Mouse (Mus musculus) midbrain, postnatal 0 days (tissue): ENCODE data around the gene Adarb1. TPM values are rescaled to one million over a fixed set of nuclear protein-coding genes. Genes with fewer than 3 reads are reported as not detected.
A peak's percentile ranks its signal among the peaks of the same experiment; 100 is the strongest.

Experiments
- ATAC-seq: fragments of 200-750 bp; cut with Nextera tagmentation; 2 replicates; pipeline ENCODE4 v1.8.0; 2017; ENCODE audit warnings: moderate number of reproducible peaks, mild to moderate bottlenecking, moderate TSS enrichment, moderate library complexity; ENCODE audit not compliant: low FRiP score
- DNase-seq: peaks from one replicate; pipeline ENCODE4 v3.0.0-alpha.2; 2015; ENCODE audit warnings: low spot score
- H3K27ac ChIP-seq: fragments of 300-500 bp; sonication (generic); 2 replicates; pipeline ENCODE4 v1.5.1; 2014; ENCODE audit warnings: low read depth, mild to moderate bottlenecking, low read length, mixed read lengths
- H3K27me3 ChIP-seq: fragments of 300-500 bp; sonication (generic); 2 replicates; pipeline ENCODE4 v1.6.1; 2014; ENCODE audit warnings: low read length, control low read depth, mixed read lengths; ENCODE audit not compliant: insufficient read depth
- H3K36me3 ChIP-seq: fragments of 300-500 bp; sonication (generic); 2 replicates; pipeline ENCODE4 v1.6.1; 2014; ENCODE audit warnings: low read length, control low read depth, mixed read lengths; ENCODE audit not compliant: insufficient read depth
- H3K4me1 ChIP-seq: fragments of 300-500 bp; sonication (generic); 2 replicates; pipeline ENCODE4 v1.6.1; 2014; ENCODE audit warnings: mild to moderate bottlenecking, control low read depth, antibody characterized with exemption, low read length, mixed read lengths; ENCODE audit not compliant: insufficient read depth
- H3K4me2 ChIP-seq: fragments of 300-500 bp; sonication (generic); 2 replicates; pipeline ENCODE4 v1.6.1; 2014; ENCODE audit warnings: low read depth, mild to moderate bottlenecking, low read length, mixed read lengths; ENCODE audit not compliant: poor library complexity, severe bottlenecking
- H3K4me3 ChIP-seq: fragments of 300-500 bp; sonication (generic); 2 replicates; pipeline ENCODE4 v1.5.1; 2014; ENCODE audit warnings: low read depth, mild to moderate bottlenecking, low read length, moderate library complexity
- H3K9ac ChIP-seq: fragments of 300-500 bp; sonication (generic); replicated peaks from 2 replicates; pipeline ENCODE4 v1.6.1; 2014; ENCODE audit warnings: mild to moderate bottlenecking, low read length, moderate library complexity, mixed read lengths; ENCODE audit not compliant: poor library complexity, severe bottlenecking
- H3K9me3 ChIP-seq: fragments of 300-500 bp; sonication (generic); 2 replicates; pipeline ENCODE4 v1.6.1; 2016; ENCODE audit warnings: low read length, control low read depth
- CTCF ChIP-seq: IDR thresholded peaks from 2 replicates; pipeline ENCODE4 v1.5.1; 2016; ENCODE audit warnings: antibody characterized with exemption, mild to moderate bottlenecking
- WGBS: fragments of 180-500 bp; shearing (Covaris S2); extraction: QIAGEN DNeasy Blood & Tissue Kit; methylation state at CpG from one replicate; pipeline ENCODE4 v1.1.7; 2014; 5-methylcytosine and 5-hydroxymethylcytosine counted together
- polyA plus RNA-seq: library from polyadenylated mRNA; unstranded; fragments of >200 nt; fragmentation: Nextera tagmentation; extraction: Ambion mirVana; gene quantifications from 2 replicates; pipeline ENCODE4 v1.2.1, GENCODE M21; 2015
- total RNA-seq: library from RNA; depleted of rRNA; stranded (reverse); fragments of >200 nt; gene quantifications from 2 replicates; pipeline ENCODE4 v1.2.3, GENCODE M21; 2014

The Adarb1 gene
- total and polyA plus RNA-seq, 2 experiments from 2014 or later: 16.1 to 50.4 TPM

DNA sequence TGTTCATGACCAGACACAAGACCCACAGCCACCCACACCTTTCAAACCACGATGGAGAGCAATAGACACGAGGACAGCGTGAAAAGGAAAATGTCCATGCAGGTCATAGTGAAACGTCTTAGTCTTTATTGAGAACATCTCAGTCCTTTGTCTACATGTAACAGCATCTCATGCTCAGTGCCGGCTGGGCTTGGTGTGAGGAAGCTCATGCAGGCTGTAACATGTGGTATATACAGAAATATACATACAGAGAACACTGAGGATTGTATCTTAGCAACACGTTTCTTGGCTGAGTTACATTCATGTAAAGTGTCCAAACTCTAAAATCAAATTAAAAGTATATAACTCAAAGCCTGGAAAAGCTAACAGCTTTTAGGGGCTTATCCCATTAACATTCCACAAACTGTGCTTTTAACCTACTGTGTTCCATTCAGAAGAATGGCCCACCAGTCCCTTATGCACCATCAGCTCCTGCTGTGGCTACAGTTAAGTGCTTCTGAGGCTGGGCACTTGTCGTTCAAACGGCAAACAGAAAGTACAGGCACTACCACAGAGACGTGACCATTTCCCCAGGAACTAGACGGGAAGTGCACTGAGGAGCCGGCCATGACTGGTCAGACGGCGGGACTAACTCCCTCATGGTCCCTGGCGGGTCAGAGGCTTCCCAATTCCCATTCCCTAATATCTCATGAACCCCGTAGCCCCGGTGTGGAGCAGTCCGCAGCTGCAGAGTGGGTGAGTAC lies 127.3 kb downstream of the Adarb1 start:
- TF ChIP-seq CTCF: no peak
- Histone ChIP-seq H3K9me3 (no peaks in the 10 kb centered on the region), H3K27me3 (no peaks in the 10 kb centered on the region), H3K4me1 (0 out of 2 replicates have a peak, but pooled peaks cover 5% of the 10 kb centered on the region), H3K36me3 (peaks cover 25% of the 10 kb centered on the region), H3K27ac (0 out of 2 replicates have a peak overlapping the region, but pooled peaks have one; percentile 43), H3K4me3 (no peak overlapping the region), H3K9ac (no peak overlapping the region), H3K4me2 (no peak overlapping the region)
- DNase-seq (no peak), ATAC-seq (no peak)
- WGBS: 75% methylated on average over 17 of the region's 17 CpGs

DNA sequence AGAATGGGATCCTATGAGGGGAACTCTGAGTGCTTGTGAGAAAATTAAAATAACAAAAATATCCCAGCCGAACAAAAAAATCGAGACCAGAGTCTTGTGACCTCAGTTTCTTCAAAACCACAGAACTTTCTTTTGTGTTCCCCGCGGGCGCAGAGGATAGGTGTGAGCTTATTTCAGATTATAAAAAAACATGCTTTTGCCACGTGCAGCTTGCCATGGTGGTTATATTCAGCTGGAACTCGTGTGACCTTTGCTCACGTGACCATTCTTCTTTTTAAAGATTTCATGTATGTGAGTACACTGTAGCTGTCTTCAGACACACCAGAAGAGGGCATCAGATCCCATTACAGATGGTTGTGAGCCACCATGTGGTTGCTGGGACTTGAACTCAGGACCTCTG lies 128.5 kb downstream of the Adarb1 start:
- Histone ChIP-seq H3K4me3 (no peak overlapping the region), H3K4me1 (0 out of 2 replicates have a peak, but pooled peaks cover 5% of the 10 kb centered on the region), H3K27ac (peak overlapping the region; percentile 51), H3K9ac (no peak overlapping the region), H3K4me2 (no peak overlapping the region), H3K36me3 (peaks cover 13% of the 10 kb centered on the region), H3K9me3 (no peaks in the 10 kb centered on the region), H3K27me3 (no peaks in the 10 kb centered on the region)
- 87% methylated on average over 8 of the region's 8 CpGs for WGBS
- DNase-seq (no peak), ATAC-seq (no peak)
- TF ChIP-seq CTCF: peak; percentile 3; the same call in 1 of the 2 replicates

DNA sequence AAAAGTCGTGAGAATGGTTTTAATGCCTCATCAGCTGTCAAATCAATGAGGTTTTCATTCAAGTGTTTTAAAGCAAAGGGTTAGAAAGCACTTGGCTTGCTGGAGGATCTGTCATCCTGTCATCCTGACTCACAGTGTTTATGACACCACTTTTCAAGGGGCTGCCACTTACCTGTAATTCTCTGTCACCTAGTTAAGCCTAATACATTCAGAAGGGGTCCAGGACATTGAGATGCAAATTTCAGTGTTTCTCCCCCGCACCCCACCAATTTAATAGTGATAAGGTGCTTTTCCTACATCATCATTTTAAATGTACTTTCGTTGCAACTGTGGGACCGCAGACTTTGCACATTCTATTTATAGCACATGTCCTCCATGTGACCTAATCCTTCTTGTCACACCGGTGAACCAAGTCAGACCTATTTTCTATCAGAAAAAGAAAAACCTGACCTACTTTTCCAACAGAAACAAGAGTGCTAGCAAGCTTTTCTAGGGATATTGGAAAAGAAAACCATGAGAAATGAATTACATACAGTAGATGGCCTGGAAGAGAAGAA lies 129.4 kb downstream of the Adarb1 start:
- H3K4me3 ChIP-seq: no peak overlapping the region
- peaks cover 10% of the 10 kb centered on the region; the same call in 1 of the 2 replicates for H3K36me3 ChIP-seq
- 43% methylated on average over 5 of the region's 5 CpGs for WGBS
- H3K4me2 ChIP-seq: no peak overlapping the region
- H3K9ac ChIP-seq: no peak overlapping the region
- H3K27ac ChIP-seq: peak overlapping the region; percentile 51; the same call in 1 of the 2 replicates
- no peak for TF ChIP-seq CTCF
- ATAC-seq (no peak), DNase-seq (no peak)
- H3K27me3 ChIP-seq: no peaks in the 10 kb centered on the region
- no peaks in the 10 kb centered on the region for H3K9me3 ChIP-seq
- 0 out of 2 replicates have a peak, but pooled peaks cover 5% of the 10 kb centered on the region for H3K4me1 ChIP-seq

DNA sequence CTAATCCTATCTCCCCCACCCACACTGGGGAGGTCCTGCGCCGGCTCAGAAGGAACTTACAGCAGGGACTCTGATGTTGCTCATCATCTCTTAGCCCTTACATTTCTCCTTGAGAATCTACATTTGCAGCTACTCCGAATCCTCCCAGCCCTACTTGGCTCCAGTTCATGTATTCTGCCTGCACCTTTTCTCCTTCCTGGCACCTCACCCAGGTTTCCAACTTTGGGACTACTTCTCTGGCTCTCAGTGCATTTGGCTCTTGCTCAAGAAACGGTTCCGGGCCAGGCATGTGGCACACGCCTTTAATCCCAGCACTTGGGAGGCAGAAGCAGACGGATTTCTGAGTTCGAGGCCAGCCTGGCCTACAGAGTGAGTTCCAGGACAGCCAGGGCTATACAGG lies 130.4 kb downstream of the Adarb1 start:
- no peak overlapping the region for H3K9ac ChIP-seq
- whole genome bisulfite sequencing: 90% methylated on average over 8 of the region's 8 CpGs
- no peak overlapping the region for H3K27ac ChIP-seq
- DNase-seq (no peak), ATAC-seq (no peak)
- no peak overlapping the region for H3K4me2 ChIP-seq
- 0 out of 2 replicates have a peak, but pooled peaks cover 5% of the 10 kb centered on the region for H3K4me1 ChIP-seq
- TF ChIP-seq CTCF: no peak
- H3K9me3 ChIP-seq: no peaks in the 10 kb centered on the region
- no peaks in the 10 kb centered on the region for H3K27me3 ChIP-seq
- H3K36me3 ChIP-seq: no peaks in the 10 kb centered on the region; the same call in 1 of the 2 replicates
- no peak overlapping the region for H3K4me3 ChIP-seq

DNA sequence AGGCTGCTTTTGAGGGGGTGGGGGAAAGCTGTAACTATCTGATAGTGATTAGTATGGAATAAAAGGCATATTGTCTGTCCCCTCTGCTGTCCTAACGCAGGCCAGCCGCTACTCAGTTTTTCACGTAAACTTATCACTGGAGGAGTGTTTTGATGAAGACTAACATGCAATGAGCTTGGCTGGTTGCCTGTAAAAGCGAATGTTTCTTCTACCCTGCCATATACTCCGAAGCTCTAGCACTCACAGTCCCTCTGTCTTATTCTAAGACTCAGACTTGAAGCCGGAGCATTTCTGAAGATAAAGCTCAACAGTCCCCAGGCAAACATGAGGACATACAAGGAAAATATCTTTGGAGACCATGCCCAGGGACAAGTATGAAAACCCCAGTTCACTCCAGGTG lies 133.2 kb downstream of the Adarb1 start:
- DNase-seq (no peak), ATAC-seq (no peak)
- Histone ChIP-seq H3K9me3 (no peaks in the 10 kb centered on the region), H3K27ac (no peak overlapping the region), H3K36me3 (no peaks in the 10 kb centered on the region), H3K4me2 (no peak overlapping the region), H3K4me3 (no peak overlapping the region), H3K9ac (no peak overlapping the region), H3K27me3 (no peaks in the 10 kb centered on the region), H3K4me1 (0 out of 2 replicates have a peak, but pooled peaks cover 5% of the 10 kb centered on the region)
- 74% methylated on average over 6 of the region's 6 CpGs for WGBS
- no peak for TF ChIP-seq CTCF

DNA sequence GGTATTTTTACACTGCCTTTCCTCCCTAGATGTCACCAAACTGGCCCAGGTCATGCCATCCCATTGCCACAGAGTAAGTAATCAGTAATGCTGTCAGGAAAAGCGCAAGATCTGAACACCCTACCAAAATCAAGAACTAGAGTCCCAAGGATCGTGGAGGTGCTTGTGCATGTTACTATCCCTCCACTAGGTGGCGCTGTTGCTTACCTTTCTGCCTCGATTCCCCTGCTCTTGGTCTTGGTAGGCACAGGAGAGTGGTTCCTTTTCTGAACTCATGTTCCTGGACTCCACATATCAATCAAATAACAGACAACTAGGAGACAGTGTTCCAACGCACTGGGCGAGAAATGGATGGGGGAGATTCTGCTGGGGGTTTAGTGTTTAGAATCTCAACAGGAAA lies 135.2 kb downstream of the Adarb1 start:
- no peaks in the 10 kb centered on the region for H3K9me3 ChIP-seq
- ATAC-seq (no peak), DNase-seq (peak; percentile 85)
- H3K4me3 ChIP-seq: no peak overlapping the region
- H3K36me3 ChIP-seq: no peaks in the 10 kb centered on the region
- WGBS: 16% methylated on average over 6 of the region's 6 CpGs
- no peaks in the 10 kb centered on the region for H3K27me3 ChIP-seq
- H3K9ac ChIP-seq: no peak overlapping the region
- H3K4me1 ChIP-seq: no peaks in the 10 kb centered on the region
- H3K4me2 ChIP-seq: no peak overlapping the region
- no peak overlapping the region for H3K27ac ChIP-seq
- TF ChIP-seq CTCF: peak; percentile 96
